Mouse (Mus musculus): ENCODE measurements at regions not wholly inside any gene's neighbourhood (a gene's known extent, or its start where the extent isn't known, plus 50 kb on each side); places are given as distances from the start of the nearest gene placed in this dataset.
A peak's percentile ranks its signal among the peaks of the same experiment; 100 is the strongest.

DNA sequence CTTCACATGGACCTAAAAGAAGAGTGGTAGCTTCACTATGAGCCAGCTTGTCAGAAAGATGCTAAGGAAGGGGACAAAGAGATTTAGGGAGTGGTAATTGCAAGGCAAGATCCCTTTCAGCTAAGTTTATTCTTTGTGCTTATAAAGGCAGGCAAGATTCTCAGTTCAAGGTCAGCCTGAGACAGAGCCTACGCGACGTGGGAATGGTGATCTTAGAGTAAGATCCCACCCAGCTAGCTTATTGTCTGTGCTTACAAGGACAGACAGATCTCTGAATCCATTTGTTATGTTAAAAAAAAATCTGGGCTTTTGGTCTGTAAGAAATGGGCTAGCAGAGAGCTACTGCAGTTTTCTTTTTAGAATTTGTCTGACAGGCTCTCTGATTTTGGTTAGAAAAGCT lies 253.3 kb upstream of the Ptbp2 start:
- Histone ChIP-seq H3K27ac (ENCODE audit: low read depth, low read length) (no peak overlapping the region), H3K27me3 (replicated peaks; ENCODE audit: control insufficient read depth, insufficient read depth, low read length) (no peaks in the 10 kb centered on the region), H3K4me3 (ENCODE audit: low read length) (no peak overlapping the region), H3K9ac (ENCODE audit: low read depth, low read length) (no peak overlapping the region), H3K4me1 (ENCODE audit: control insufficient read depth, insufficient read depth, low read depth, low read length) (no peaks in the 10 kb centered on the region), H3K36me3 (ENCODE audit: control insufficient read depth, insufficient read depth, low read length) (no peaks in the 10 kb centered on the region), H3K9me3 (ENCODE audit: control insufficient read depth, low read length) (no peaks in the 10 kb centered on the region), H3K4me2 (ENCODE audit: low read length) (no peak overlapping the region)
- WGBS = 90% methylated on average over 3 of the region's 3 CpGs
- ATAC-seq = no peak

GRCm38 (mm10) chr3:120019826-120020683 lies 235.8 kb upstream of the Ptbp2 start:
- no peaks in the 10 kb centered on the region for H3K9me3 ChIP-seq (ENCODE audit: control insufficient read depth, low read length)
- 40% methylated on average over 10 of the region's 10 CpGs for WGBS
- no peak overlapping the region for H3K9ac ChIP-seq (ENCODE audit: low read depth, low read length)
- no peaks in the 10 kb centered on the region for H3K36me3 ChIP-seq (ENCODE audit: control insufficient read depth, insufficient read depth, low read length)
- H3K27me3 ChIP-seq (replicated peaks; ENCODE audit: control insufficient read depth, insufficient read depth, low read length) = no peaks in the 10 kb centered on the region; the same call in 1 of the 2 replicates
- H3K4me3 ChIP-seq (ENCODE audit: low read length) = no peak overlapping the region
- peak; percentile 52; the same call in 1 of the 2 replicates for ATAC-seq
- H3K27ac ChIP-seq (ENCODE audit: low read depth, low read length) = no peak overlapping the region
- 0 out of 2 replicates have a peak overlapping the region, but pooled peaks have one; percentile 3 for H3K4me2 ChIP-seq (ENCODE audit: low read length)
- peaks cover 3% of the 10 kb centered on the region; the same call in 1 of the 2 replicates for H3K4me1 ChIP-seq (ENCODE audit: control insufficient read depth, insufficient read depth, low read depth, low read length)

- H3K9ac ChIP-seq (ENCODE audit: low read depth, low read length) = no peak overlapping the region
- no peak overlapping the region for H3K4me2 ChIP-seq (ENCODE audit: low read length)
- no peak for ATAC-seq
- WGBS = 90% methylated on average over 7 of the region's 7 CpGs
- H3K4me3 ChIP-seq (ENCODE audit: low read length) = no peak overlapping the region
- H3K27me3 ChIP-seq (replicated peaks; ENCODE audit: control insufficient read depth, insufficient read depth, low read length) = peaks cover 3% of the 10 kb centered on the region; the same call in 1 of the 2 replicates
- H3K4me1 ChIP-seq (ENCODE audit: control insufficient read depth, insufficient read depth, low read depth, low read length) = peaks cover 3% of the 10 kb centered on the region; the same call in 1 of the 2 replicates
- H3K27ac ChIP-seq (ENCODE audit: low read depth, low read length) = no peak overlapping the region
- no peaks in the 10 kb centered on the region for H3K9me3 ChIP-seq (ENCODE audit: control insufficient read depth, low read length)
- no peaks in the 10 kb centered on the region for H3K36me3 ChIP-seq (ENCODE audit: control insufficient read depth, insufficient read depth, low read length)
Measured at GRCm38 (mm10) chr3:120015376-120015775, 231.1 kb upstream of the Ptbp2 start.

- ATAC-seq = no peak
- no peak overlapping the region for H3K9ac ChIP-seq (ENCODE audit: low read depth, low read length)
- no peaks in the 10 kb centered on the region for H3K36me3 ChIP-seq (ENCODE audit: control insufficient read depth, insufficient read depth, low read length)
- H3K4me1 ChIP-seq (ENCODE audit: control insufficient read depth, insufficient read depth, low read depth, low read length) = no peaks in the 10 kb centered on the region
- WGBS = 20% methylated on average over 3 of the region's 3 CpGs
- no peak overlapping the region for H3K4me2 ChIP-seq (ENCODE audit: low read length)
- H3K27me3 ChIP-seq (replicated peaks; ENCODE audit: control insufficient read depth, insufficient read depth, low read length) = 0 out of 2 replicates have a peak, but pooled peaks cover 3% of the 10 kb centered on the region
- H3K9me3 ChIP-seq (ENCODE audit: control insufficient read depth, low read length) = no peaks in the 10 kb centered on the region
- no peak overlapping the region for H3K27ac ChIP-seq (ENCODE audit: low read depth, low read length)
- no peak overlapping the region for H3K4me3 ChIP-seq (ENCODE audit: low read length)
Measured at GRCm38 (mm10) chr3:120011861-120012260, 227.6 kb upstream of the Ptbp2 start.

GRCm38 (mm10) chr3:120008110-120008509 lies 223.8 kb upstream of the Ptbp2 start:
- Histone ChIP-seq H3K4me3 (ENCODE audit: low read length) (no peak overlapping the region), H3K27ac (ENCODE audit: low read depth, low read length) (no peak overlapping the region), H3K27me3 (replicated peaks; ENCODE audit: control insufficient read depth, insufficient read depth, low read length) (0 out of 2 replicates have a peak, but pooled peaks cover 3% of the 10 kb centered on the region), H3K4me2 (ENCODE audit: low read length) (no peak overlapping the region), H3K4me1 (ENCODE audit: control insufficient read depth, insufficient read depth, low read depth, low read length) (no peaks in the 10 kb centered on the region), H3K9me3 (ENCODE audit: control insufficient read depth, low read length) (no peaks in the 10 kb centered on the region), H3K36me3 (ENCODE audit: control insufficient read depth, insufficient read depth, low read length) (no peaks in the 10 kb centered on the region), H3K9ac (ENCODE audit: low read depth, low read length) (no peak overlapping the region)
- ATAC-seq = no peak
- WGBS = 95% methylated on average over 3 of the region's 3 CpGs

DNA sequence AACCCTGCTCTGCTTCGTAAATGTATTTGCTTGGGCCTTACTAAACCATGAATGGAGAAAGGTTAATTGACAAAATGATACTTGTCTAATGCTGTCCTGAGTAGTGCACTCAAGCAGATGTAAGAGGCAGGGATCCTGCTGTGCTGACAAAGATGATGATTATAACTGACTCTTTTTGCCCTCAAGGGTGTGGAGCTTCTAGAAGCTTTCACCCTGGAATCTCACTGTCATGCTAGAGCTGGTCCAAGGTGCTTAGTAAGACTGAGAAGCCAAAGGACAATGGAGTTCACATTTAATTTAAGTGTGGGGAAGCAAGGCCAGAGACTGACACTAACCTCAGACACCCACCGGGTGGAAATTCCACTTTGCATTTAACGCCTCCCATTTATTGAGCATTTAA lies 220.3 kb upstream of the Ptbp2 start:
- Histone ChIP-seq H3K4me1 (ENCODE audit: control insufficient read depth, insufficient read depth, low read depth, low read length) (no peaks in the 10 kb centered on the region), H3K36me3 (ENCODE audit: control insufficient read depth, insufficient read depth, low read length) (no peaks in the 10 kb centered on the region), H3K4me3 (ENCODE audit: low read length) (no peak overlapping the region), H3K9ac (ENCODE audit: low read depth, low read length) (no peak overlapping the region), H3K9me3 (ENCODE audit: control insufficient read depth, low read length) (no peaks in the 10 kb centered on the region), H3K4me2 (ENCODE audit: low read length) (no peak overlapping the region), H3K27ac (ENCODE audit: low read depth, low read length) (no peak overlapping the region), H3K27me3 (replicated peaks; ENCODE audit: control insufficient read depth, insufficient read depth, low read length) (no peaks in the 10 kb centered on the region)
- no peak for ATAC-seq
- 82% methylated on average over 3 of the region's 3 CpGs for WGBS

GRCm38 (mm10) chr3:120000281-120000680 lies 216.0 kb upstream of the Ptbp2 start:
- no peaks in the 10 kb centered on the region for H3K4me1 ChIP-seq (ENCODE audit: control insufficient read depth, insufficient read depth, low read depth, low read length)
- 91% methylated on average over 5 of the region's 5 CpGs for WGBS
- H3K27me3 ChIP-seq (replicated peaks; ENCODE audit: control insufficient read depth, insufficient read depth, low read length) = no peaks in the 10 kb centered on the region
- no peaks in the 10 kb centered on the region for H3K9me3 ChIP-seq (ENCODE audit: control insufficient read depth, low read length)
- H3K27ac ChIP-seq (ENCODE audit: low read depth, low read length) = no peak overlapping the region
- no peak overlapping the region for H3K4me2 ChIP-seq (ENCODE audit: low read length)
- H3K4me3 ChIP-seq (ENCODE audit: low read length) = no peak overlapping the region
- no peak overlapping the region for H3K9ac ChIP-seq (ENCODE audit: low read depth, low read length)
- no peak for ATAC-seq
- H3K36me3 ChIP-seq (ENCODE audit: control insufficient read depth, insufficient read depth, low read length) = no peaks in the 10 kb centered on the region

DNA sequence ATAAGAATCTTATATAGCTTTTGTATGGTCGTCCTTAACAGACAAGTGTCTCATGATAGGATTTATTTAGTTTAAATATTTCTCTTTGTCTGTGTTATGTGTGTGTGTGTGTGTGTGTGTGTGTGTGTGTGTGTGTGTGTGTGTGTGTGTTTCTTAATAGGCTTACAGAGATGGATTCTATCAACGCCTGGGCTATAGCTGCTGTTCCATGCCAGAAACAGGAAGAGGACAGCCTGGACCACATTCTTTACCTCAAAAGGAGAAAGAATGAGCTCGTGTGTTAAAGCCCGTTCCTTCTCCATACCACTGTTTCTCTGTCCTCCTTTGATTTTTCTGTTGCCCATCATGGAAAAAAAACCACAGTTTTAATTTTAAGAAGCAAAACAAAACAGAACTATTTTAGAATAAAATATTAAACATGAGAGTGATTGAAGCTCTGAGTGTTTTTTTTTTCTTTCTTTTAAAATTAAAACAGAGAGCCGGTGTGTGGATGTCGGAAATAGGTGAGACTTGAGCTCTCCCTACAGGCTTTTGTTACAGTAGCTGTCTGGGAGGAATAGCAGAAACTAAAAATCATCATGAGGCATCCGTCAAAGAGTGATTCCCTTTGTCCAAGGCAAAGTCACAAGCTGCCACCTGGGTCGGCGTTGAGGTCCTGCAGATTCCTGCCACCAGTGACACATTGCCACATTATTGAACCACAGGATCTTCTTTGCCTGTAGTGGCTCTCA lies 212.2 kb upstream of the Ptbp2 start:
- WGBS = 55% methylated on average over 9 of the region's 9 CpGs
- Histone ChIP-seq H3K27ac (ENCODE audit: low read depth, low read length) (no peak overlapping the region), H3K9ac (ENCODE audit: low read depth, low read length) (no peak overlapping the region), H3K9me3 (ENCODE audit: control insufficient read depth, low read length) (no peaks in the 10 kb centered on the region), H3K4me2 (ENCODE audit: low read length) (no peak overlapping the region), H3K4me3 (ENCODE audit: low read length) (no peak overlapping the region), H3K27me3 (replicated peaks; ENCODE audit: control insufficient read depth, insufficient read depth, low read length) (no peaks in the 10 kb centered on the region), H3K4me1 (ENCODE audit: control insufficient read depth, insufficient read depth, low read depth, low read length) (no peaks in the 10 kb centered on the region), H3K36me3 (ENCODE audit: control insufficient read depth, insufficient read depth, low read length) (no peaks in the 10 kb centered on the region)
- no peak for ATAC-seq

DNA sequence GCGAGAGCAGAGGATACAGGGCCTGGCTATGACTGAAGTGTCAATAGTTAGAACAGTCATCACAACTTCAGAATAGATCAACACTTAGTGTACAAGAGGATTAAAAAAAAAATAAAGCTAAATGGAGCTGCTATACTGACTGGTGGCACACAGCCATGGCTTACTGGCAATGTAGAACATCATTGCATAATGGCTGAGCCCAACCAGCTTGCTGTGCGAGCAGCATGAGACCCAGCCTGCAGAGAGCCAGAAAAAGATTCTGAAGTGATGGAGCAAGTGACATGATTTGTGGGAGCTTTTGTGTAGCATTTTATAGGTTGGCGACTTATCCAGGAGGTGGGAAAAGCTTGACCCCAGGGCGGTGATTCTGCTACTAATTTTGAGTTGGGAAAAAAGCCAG lies 211.5 kb upstream of the Ptbp2 start:
- ATAC-seq = peak; percentile 48; the same call in 1 of the 2 replicates
- H3K9me3 ChIP-seq (ENCODE audit: control insufficient read depth, low read length) = no peaks in the 10 kb centered on the region
- H3K4me1 ChIP-seq (ENCODE audit: control insufficient read depth, insufficient read depth, low read depth, low read length) = no peaks in the 10 kb centered on the region
- H3K36me3 ChIP-seq (ENCODE audit: control insufficient read depth, insufficient read depth, low read length) = no peaks in the 10 kb centered on the region
- H3K4me2 ChIP-seq (ENCODE audit: low read length) = no peak overlapping the region
- WGBS = 40% methylated on average over 4 of the region's 4 CpGs
- no peak overlapping the region for H3K9ac ChIP-seq (ENCODE audit: low read depth, low read length)
- no peak overlapping the region for H3K4me3 ChIP-seq (ENCODE audit: low read length)
- no peak overlapping the region for H3K27ac ChIP-seq (ENCODE audit: low read depth, low read length)
- no peaks in the 10 kb centered on the region for H3K27me3 ChIP-seq (replicated peaks; ENCODE audit: control insufficient read depth, insufficient read depth, low read length)

All from hindbrain, embryonic 16.5 days (tissue).